Comparison of ENCODE assay signal across 13 mouse cellular contexts in genomic region chr4:100051767-100052166, GRCm38 (mm10).
"Had no signal": no experiment of that assay in that cellular context is flagged by ENCODE, and none has a peak within 500 bp of the region (broad histone marks: within the 10 kb centered on the region; RNA-seq: fewer than 3 reads in every experiment).

No protein-coding gene starts in this region.

- ATAC-seq: intestine, embryonic 16.5 days; midbrain, embryonic 13.5 days; midbrain, embryonic 16.5 days had no signal

- H3K27ac ChIP-seq: left cerebral cortex, adult 2 months; liver, embryonic 13.5 days; midbrain, embryonic 13.5 days had no signal

- H3K4me2 ChIP-seq: liver, embryonic 13.5 days; midbrain, embryonic 13.5 days had no signal

- DNase-seq: kidney, adult 2 months; kidney, postnatal 25 days; layer of hippocampus, postnatal 36 days; liver, embryonic 13.5 days; lung, adult 2 months; lung, postnatal 14 days; lung, postnatal 4 days; thymus, adult 18-20 months; thymus, postnatal 36 days had no signal

- H3K9me3 ChIP-seq: liver, embryonic 13.5 days; midbrain, embryonic 13.5 days had no signal

- H3K27me3 ChIP-seq: liver, embryonic 13.5 days had no signal

- H3K9ac ChIP-seq: liver, embryonic 13.5 days; midbrain, embryonic 13.5 days had no signal

- H3K4me3 ChIP-seq: left cerebral cortex, adult 2 months; liver, embryonic 13.5 days; midbrain, embryonic 13.5 days had no signal

- H3K36me3 ChIP-seq: liver, embryonic 13.5 days; midbrain, embryonic 13.5 days had no signal

- H3K4me1 ChIP-seq: liver, embryonic 13.5 days had no signal
